14 mouse cellular contexts compared by ENCODE assay signal in genomic region chr12:87347511-87347910, GRCm38 (mm10). TPM values are rescaled to one million over a fixed set of nuclear protein-coding genes. Genes with fewer than 3 reads are reported as not detected.
A peak's percentile ranks its signal among the peaks of the same experiment; 100 is the strongest.
DNase-seq lines count a peak whose midpoint lies in the region; ATAC-seq and TF ChIP-seq lines count a peak whose summit lies in the region.
"Had no signal": no experiment of that assay in that cellular context is flagged by ENCODE, and none has a peak within 500 bp of the region (broad histone marks: within the 10 kb centered on the region; RNA-seq: fewer than 3 reads in every experiment).

No protein-coding gene starts in this region.

- TF ChIP-seq POLR2A in heart, adult 2 months (IDR thresholded peaks at IDR 0.05; ENCODE audit: insufficient read depth, low read depth, low read length), result no peak
- TF ChIP-seq POLR2A in liver, adult 2 months (IDR thresholded peaks at IDR 0.05; ENCODE audit: extremely low read depth, insufficient read depth, low read length), result no peak

- no peak overlapping the region for H3K4me3 ChIP-seq in heart, adult 2 months
- H3K4me3 ChIP-seq in liver, adult 2 months (ENCODE audit: insufficient read depth, low read depth, low read length), result no peak overlapping the region
- H3K4me3 ChIP-seq in liver, embryonic 12.5 days, result no peak overlapping the region
- H3K4me3 ChIP-seq in forebrain, embryonic 11.5 days (ENCODE audit: low read depth, low read length), result no peak overlapping the region
- H3K4me3 ChIP-seq: heart, embryonic 10.5 days; hindbrain, embryonic 12.5 days had no signal

- DNase-seq in heart, adult 2 months, result no peak
- DNase-seq in heart, postnatal 14 days, result no peak
- DNase-seq in liver, adult 2 months (ENCODE audit: extremely low read depth, low read depth, low spot score), result no peak
- peak; percentile 59 for DNase-seq in NIH3T3 (ENCODE audit: low read depth)
- DNase-seq in lung, postnatal 10 days, result peak; percentile 13
- no peak for DNase-seq in layer of hippocampus, adult 18-20 months (ENCODE audit: low spot score in 2 of 2)
- DNase-seq in forebrain, embryonic 11.5 days (ENCODE audit: low spot score), result no peak
- DNase-seq: thymus, postnatal 4 days had no signal

- H3K27ac ChIP-seq in heart, adult 2 months, result no peak overlapping the region
- H3K27ac ChIP-seq in liver, adult 2 months (replicated peaks; ENCODE audit: insufficient read depth, low read depth, low read length), result no peak overlapping the region
- H3K27ac ChIP-seq in liver, embryonic 12.5 days, result no peak overlapping the region
- no peak overlapping the region for H3K27ac ChIP-seq in forebrain, embryonic 11.5 days (ENCODE audit: low read depth, low read length)
- H3K27ac ChIP-seq: heart, embryonic 10.5 days; hindbrain, embryonic 12.5 days had no signal

- no peaks in the 10 kb centered on the region for H3K9me3 ChIP-seq in liver, embryonic 12.5 days (replicated peaks)
- no peaks in the 10 kb centered on the region for H3K9me3 ChIP-seq in forebrain, embryonic 11.5 days (ENCODE audit: control insufficient read depth, low read length)
- H3K9me3 ChIP-seq: heart, embryonic 10.5 days; hindbrain, embryonic 12.5 days had no signal

- H3K4me1 ChIP-seq in heart, adult 2 months (ENCODE audit: control insufficient read depth, insufficient read depth, low read length), result no peaks in the 10 kb centered on the region
- H3K4me1 ChIP-seq in liver, adult 2 months (ENCODE audit: control insufficient read depth, insufficient read depth, low read length), result peaks cover 4% of the 10 kb centered on the region; the same call in 1 of the 2 replicates
- H3K4me1 ChIP-seq in liver, embryonic 12.5 days, result no peaks in the 10 kb centered on the region; the same call in 1 of the 2 replicates
- no peaks in the 10 kb centered on the region for H3K4me1 ChIP-seq in forebrain, embryonic 11.5 days (replicated peaks; ENCODE audit: control insufficient read depth, insufficient read depth, low read length)
- H3K4me1 ChIP-seq: heart, embryonic 10.5 days; hindbrain, embryonic 12.5 days had no signal

- WGBS in heart, adult 2 months, result 91% methylated on average over 2 of the region's 2 CpGs
- WGBS in liver, adult 2 months, result 87% methylated on average over 2 of the region's 2 CpGs
- 77% methylated on average over 2 of the region's 2 CpGs for WGBS in liver, embryonic 12.5 days (ENCODE audit: insufficient replicate concordance)
- WGBS in forebrain, embryonic 11.5 days, result 92% methylated on average over 2 of the region's 2 CpGs

- H3K79me2 ChIP-seq in heart, adult 2 months (replicated peaks; ENCODE audit: control insufficient read depth, insufficient read depth, low read length), result no peaks in the 10 kb centered on the region; the same call in 1 of the 2 replicates
- H3K79me2 ChIP-seq in liver, adult 2 months (ENCODE audit: control insufficient read depth, insufficient read depth, low read length), result no peaks in the 10 kb centered on the region

- intact Hi-C loops in heart, adult 2 months (cut with DNase I), result loop anchor here (5.0 kb wide), 1 partner anchor 40 kb away; the partner anchor contains the start of gene Sptlc2
- intact Hi-C loops in heart, postnatal 14 days (cut with DNase I), result no loop called here

- no peak overlapping the region for H3K4me2 ChIP-seq in liver, embryonic 12.5 days
- no peak overlapping the region for H3K4me2 ChIP-seq in forebrain, embryonic 11.5 days (ENCODE audit: low read depth, low read length, severe bottlenecking)
- H3K4me2 ChIP-seq: hindbrain, embryonic 12.5 days had no signal

- H3K9ac ChIP-seq in heart, adult 2 months (ENCODE audit: low read depth, low read length), result no peak overlapping the region
- H3K9ac ChIP-seq in liver, adult 2 months (ENCODE audit: low read depth, low read length), result no peak overlapping the region
- H3K9ac ChIP-seq in liver, embryonic 12.5 days, result no peak overlapping the region
- H3K9ac ChIP-seq in forebrain, embryonic 11.5 days (ENCODE audit: low read length), result no peak overlapping the region
- H3K9ac ChIP-seq: hindbrain, embryonic 12.5 days had no signal

- no peaks in the 10 kb centered on the region for H3K27me3 ChIP-seq in heart, adult 2 months (ENCODE audit: control insufficient read depth, insufficient read depth, low read length)
- no peaks in the 10 kb centered on the region for H3K27me3 ChIP-seq in liver, adult 2 months (ENCODE audit: control insufficient read depth, insufficient read depth, low read length)
- no peaks in the 10 kb centered on the region for H3K27me3 ChIP-seq in liver, embryonic 12.5 days (replicated peaks)
- H3K27me3 ChIP-seq in forebrain, embryonic 11.5 days (ENCODE audit: control insufficient read depth, insufficient read depth, low read length), result no peaks in the 10 kb centered on the region
- H3K27me3 ChIP-seq: hindbrain, embryonic 12.5 days had no signal

- ATAC-seq in liver, embryonic 12.5 days, result no peak
- no peak for ATAC-seq in forebrain, embryonic 11.5 days (replicated peaks; ENCODE audit: low FRiP score)
- ATAC-seq: CD4-positive, CD25-positive, alpha-beta regulatory T cell, adult 4 months had no signal

- peak; percentile 61 for TF ChIP-seq CTCF in heart, adult 2 months (IDR thresholded peaks at IDR 0.05)
- peak; percentile 54 for TF ChIP-seq CTCF in liver, adult 2 months (IDR thresholded peaks at IDR 0.05; ENCODE audit: low read depth, low read length)

- H3K36me3 ChIP-seq in heart, adult 2 months (ENCODE audit: control insufficient read depth, insufficient read depth, low read length), result no peaks in the 10 kb centered on the region
- H3K36me3 ChIP-seq in liver, adult 2 months (ENCODE audit: control insufficient read depth, insufficient read depth, low read length), result peaks cover 18% of the 10 kb centered on the region
- peaks cover 29% of the 10 kb centered on the region for H3K36me3 ChIP-seq in liver, embryonic 12.5 days
- no peaks in the 10 kb centered on the region for H3K36me3 ChIP-seq in forebrain, embryonic 11.5 days (ENCODE audit: control insufficient read depth, insufficient read depth, low read length)

- TF ChIP-seq EP300 in heart, adult 2 months (IDR thresholded peaks at IDR 0.05; ENCODE audit: insufficient read depth, low read depth, low read length), result no peak

RNA-seq across cellular contexts. Expression of gene Sptlc2, which starts 40.6 kb away (rescaled TPM):
- 10 to 100 TPM; 21.1 to 23.1 TPM for total RNA-seq in heart, adult 2 months (2021)
- polyA plus RNA-seq in heart, adult 2 months (2012; rRNA removed), result 5.0 and 9.8 TPM in 2 replicates
- total RNA-seq in heart, postnatal 14 days (2021), result 10 to 100 TPM; 39.4 to 43.5 TPM
- 13.8 and 14.4 TPM in 2 replicates for total RNA-seq in liver, adult 2 months (2014; rRNA removed)
- polyA plus RNA-seq in liver, adult 2 months (2012; rRNA removed), result 4.3 and 6.5 TPM in 2 replicates
- 34.2 and 39.7 TPM in 2 replicates for polyA plus RNA-seq in liver, embryonic 12.5 days (2016; fragmentation: Nextera tagmentation; extraction: Ambion mirVana)
- 10 to 100 TPM; 24.6 to 40.9 TPM for total RNA-seq in layer of hippocampus, adult 18-20 months (2021)
- 53.6 and 58.7 TPM in 2 replicates for polyA plus RNA-seq in forebrain, embryonic 11.5 days (2014; fragmentation: Nextera tagmentation; extraction: Ambion mirVana)

RNA-seq across cellular contexts. Expression of gene Ism2, which starts 48.0 kb away (rescaled TPM):
- total RNA-seq in heart, adult 2 months (2021), result not detected
- 0.09 and 0.18 TPM in 2 replicates for polyA plus RNA-seq in heart, adult 2 months (2012; rRNA removed)
- total RNA-seq in heart, postnatal 14 days (2021), result under 1 TPM in 1 of 2 experiments, not detected in 1; 0.15 TPM
- 0.18 and 0.27 TPM in 2 replicates for total RNA-seq in liver, adult 2 months (2014; rRNA removed)
- polyA plus RNA-seq in liver, adult 2 months (2012; rRNA removed), result 0.28 and 0.60 TPM in 2 replicates
- polyA plus RNA-seq in liver, embryonic 12.5 days (2016; fragmentation: Nextera tagmentation; extraction: Ambion mirVana), result 0.33 and 0.74 TPM in 2 replicates
- under 1 TPM in 1 of 2 experiments, not detected in 1; 0.20 TPM for total RNA-seq in layer of hippocampus, adult 18-20 months (2021)
- 1.0 and 2.3 TPM in 2 replicates for polyA plus RNA-seq in forebrain, embryonic 11.5 days (2014; fragmentation: Nextera tagmentation; extraction: Ambion mirVana)
- total RNA-seq: common myeloid progenitor, adult 5-6 weeks; megakaryocyte, adult 5-6 weeks had no signal
- polyA plus RNA-seq: CD4-positive, CD25-positive, alpha-beta regulatory T cell, adult 4 months had no signal

Comparison
In these comparisons a context has a peak if more than half of its experiments do, and no peak if none do; other contexts are left out.
1. DNase-seq: peak in NIH3T3 (single experiment) and lung, postnatal 10 days (single experiment); none in heart, adult 2 months (0 of 2), heart, postnatal 14 days (0 of 2), liver, adult 2 months (single experiment), layer of hippocampus, adult 18-20 months (0 of 2) and forebrain, embryonic 11.5 days (single experiment).